Comparison of ENCODE assay signal across 8 mouse cellular contexts in genomic region chr9:116212915-116213619, GRCm38 (mm10). TPM values are rescaled to one million over a fixed set of nuclear protein-coding genes. Genes with fewer than 3 reads are reported as not detected.
A peak's percentile ranks its signal among the peaks of the same experiment; 100 is the strongest.
DNase-seq lines count a peak whose midpoint lies in the region; ATAC-seq lines count a peak whose summit lies in the region.

No protein-coding gene starts in this region.

- 45% methylated on average over 8 of the region's 8 CpGs for WGBS in lung, embryonic 15.5 days
- WGBS in embryonic facial prominence, embryonic 15.5 days, result 54% methylated on average over 8 of the region's 8 CpGs
- 65% methylated on average over 8 of the region's 8 CpGs for WGBS in kidney, embryonic 15.5 days

- no peaks in the 10 kb centered on the region for H3K9me3 ChIP-seq in lung, embryonic 15.5 days
- H3K9me3 ChIP-seq in embryonic facial prominence, embryonic 15.5 days (replicated peaks), result no peaks in the 10 kb centered on the region
- no peaks in the 10 kb centered on the region for H3K9me3 ChIP-seq in kidney, embryonic 15.5 days (replicated peaks)

- H3K36me3 ChIP-seq in lung, embryonic 15.5 days, result no peaks in the 10 kb centered on the region
- no peaks in the 10 kb centered on the region for H3K36me3 ChIP-seq in embryonic facial prominence, embryonic 15.5 days
- H3K36me3 ChIP-seq in kidney, embryonic 15.5 days, result no peaks in the 10 kb centered on the region

- no peak overlapping the region for H3K4me2 ChIP-seq in lung, embryonic 15.5 days
- H3K4me2 ChIP-seq in embryonic facial prominence, embryonic 15.5 days (replicated peaks), result no peak overlapping the region
- H3K4me2 ChIP-seq in kidney, embryonic 15.5 days, result no peak overlapping the region

- no peak overlapping the region for H3K4me3 ChIP-seq in lung, embryonic 15.5 days
- no peak overlapping the region for H3K4me3 ChIP-seq in embryonic facial prominence, embryonic 15.5 days (replicated peaks)
- H3K4me3 ChIP-seq in kidney, embryonic 15.5 days (replicated peaks), result no peak overlapping the region

- no peak for DNase-seq in lung, adult 18-20 months
- DNase-seq in retina, embryonic 14.5 days (ENCODE audit: low spot score), result peak; percentile 68
- DNase-seq in left cerebral cortex, postnatal 25 days (ENCODE audit: low spot score in 2 of 2), result no peak
- DNase-seq in right cerebral cortex, postnatal 36 days (ENCODE audit: low spot score in 2 of 2), result no peak
- no peak for DNase-seq in adrenal gland, adult 18-20 months (ENCODE audit: low spot score in 2 of 2)

- no peak overlapping the region for H3K9ac ChIP-seq in lung, embryonic 15.5 days
- H3K9ac ChIP-seq in embryonic facial prominence, embryonic 15.5 days, result no peak overlapping the region
- H3K9ac ChIP-seq in kidney, embryonic 15.5 days, result no peak overlapping the region

- peaks cover 27% of the 10 kb centered on the region for H3K4me1 ChIP-seq in lung, embryonic 15.5 days
- peaks cover 11% of the 10 kb centered on the region for H3K4me1 ChIP-seq in embryonic facial prominence, embryonic 15.5 days
- H3K4me1 ChIP-seq in kidney, embryonic 15.5 days, result peaks cover 40% of the 10 kb centered on the region

- H3K27ac ChIP-seq in lung, embryonic 15.5 days, result peak overlapping the region; percentile 65
- peak overlapping the region; percentile 39; the same call in 1 of the 2 replicates for H3K27ac ChIP-seq in embryonic facial prominence, embryonic 15.5 days (replicated peaks)
- peak overlapping the region; percentile 68 for H3K27ac ChIP-seq in kidney, embryonic 15.5 days

- intact Hi-C loops in left cerebral cortex, postnatal 25 days (cut with DNase I), result no loop called here

- peak; percentile 85 for ATAC-seq in lung, embryonic 15.5 days (ENCODE audit: borderline replicate concordance, extremely low read depth, low FRiP score, low TSS enrichment)
- ATAC-seq in embryonic facial prominence, embryonic 15.5 days (ENCODE audit: insufficient number of reproducible peaks, low FRiP score, low TSS enrichment, low read depth), result no peak
- ATAC-seq in kidney, embryonic 15.5 days (replicated peaks; ENCODE audit: low FRiP score), result peak; percentile 47; the same call in 1 of the 2 replicates

- H3K27me3 ChIP-seq in lung, embryonic 15.5 days, result no peaks in the 10 kb centered on the region
- H3K27me3 ChIP-seq in embryonic facial prominence, embryonic 15.5 days, result no peaks in the 10 kb centered on the region
- H3K27me3 ChIP-seq in kidney, embryonic 15.5 days, result no peaks in the 10 kb centered on the region

RNA-seq across cellular contexts. Expression of gene Tgfbr2, which starts 37.9 kb away (rescaled TPM):
- polyA plus RNA-seq in lung, embryonic 15.5 days (2015; fragmentation: Nextera tagmentation; extraction: Ambion mirVana), result 51.4 and 53.1 TPM in 2 replicates
- polyA plus RNA-seq in embryonic facial prominence, embryonic 15.5 days (2015; fragmentation: Nextera tagmentation; extraction: Ambion mirVana), result 48.8 and 49.6 TPM in 2 replicates
- 30.8 and 31.5 TPM in 2 replicates for polyA plus RNA-seq in kidney, embryonic 15.5 days (2015; fragmentation: Nextera tagmentation; extraction: Ambion mirVana)
- 10 to 100 TPM; 13.1 to 13.8 TPM for total RNA-seq in left cerebral cortex, postnatal 25 days (2021)
- 10 to 100 TPM; 61.3 to 82.4 TPM for total RNA-seq in adrenal gland, adult 18-20 months (2021)
